Mouse (Mus musculus): Measurements from ENCODE around the gene Ppp1r3a.

DNA sequence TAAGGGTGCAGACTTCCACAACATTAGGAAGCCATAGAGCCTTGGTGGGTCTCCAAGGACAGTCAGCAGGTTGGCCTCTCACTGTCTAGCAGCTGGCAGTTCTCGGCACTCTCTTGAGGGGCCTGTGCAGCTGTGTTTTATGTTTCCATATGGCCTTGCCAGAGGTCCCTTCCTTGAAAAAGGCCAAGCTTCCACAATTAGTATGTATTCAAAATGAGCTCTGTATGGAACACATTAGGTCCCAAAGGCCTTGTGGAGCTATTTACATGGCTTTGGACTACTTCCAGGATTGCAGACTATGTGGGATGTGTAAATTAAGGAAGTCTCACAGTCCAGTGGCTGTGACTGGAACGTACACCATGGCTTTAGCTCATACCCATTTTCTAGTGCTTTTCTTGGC is 8.1 kb downstream of the Ppp1r3a start:
- no peak for TF ChIP-seq CTCF (IDR thresholded peaks at IDR 0.05; ENCODE audit: low read depth)
- TF ChIP-seq EP300 (IDR thresholded peaks at IDR 0.05; ENCODE audit: low read depth): no peak
